8 mouse cellular contexts compared by ENCODE assay signal in the genomic region with DNA sequence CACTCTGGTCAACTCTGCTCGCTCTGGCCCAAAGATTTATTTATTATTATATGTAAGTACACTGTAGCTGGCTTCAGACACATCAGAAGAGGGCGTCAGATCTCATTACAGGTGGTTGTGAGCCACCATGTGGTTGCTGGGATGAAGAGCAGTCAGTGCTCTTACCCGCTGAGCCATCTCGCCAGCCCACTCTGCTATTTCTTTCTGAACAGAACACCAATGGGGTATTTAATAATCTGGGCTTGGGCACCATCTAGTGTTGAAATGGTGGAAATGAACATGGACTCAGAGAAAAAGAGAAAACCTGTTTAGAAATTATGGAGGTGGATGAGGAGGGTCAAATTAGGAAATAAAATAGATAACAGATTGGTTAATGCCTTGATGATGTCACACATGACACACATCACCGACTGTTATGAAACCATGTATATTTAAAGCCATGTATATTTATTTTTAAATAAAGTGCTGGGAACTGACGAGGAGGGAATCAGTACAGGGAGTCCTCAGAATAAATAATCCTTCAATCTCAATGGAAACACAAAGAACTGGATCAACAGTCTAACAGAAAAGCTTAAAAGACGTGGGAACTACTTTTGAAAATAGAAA. TPM values are rescaled to one million over a fixed set of nuclear protein-coding genes. Genes with fewer than 3 reads are reported as not detected.
DNase-seq lines count a peak whose midpoint lies in the region; TF ChIP-seq lines count a peak whose summit lies in the region.

No protein-coding gene starts in this region.

- peak; percentile 92 for TF ChIP-seq CTCF in left cerebral cortex, adult 2 months (IDR thresholded peaks at IDR 0.05)

- peak; percentile 43 to 63 for DNase-seq in urinary bladder, postnatal 36 days (ENCODE audit: low spot score in 2 of 2)
- no peak for DNase-seq in urinary bladder, postnatal 25 days (ENCODE audit: low spot score)
- peak; percentile 93 for DNase-seq in embryo, embryonic 10.5 days (ENCODE audit: low spot score)
- DNase-seq in gastrocnemius, postnatal 14 days: peak; percentile 62
- peak; percentile 88 for DNase-seq in induced T-regulatory cell, adult 2 months (ENCODE audit: low read depth)
- DNase-seq in left cerebral cortex, adult 2 months (ENCODE audit: extremely low spot score in 1 of 2, low spot score in 2 of 2): peak; percentile 59 to 77
- DNase-seq in lung, postnatal 4 days: peak; percentile 80 to 83
- peak; percentile 81 to 83 for DNase-seq in right cerebral cortex, adult 2 months (ENCODE audit: low spot score in 2 of 2)

- intact Hi-C loops in gastrocnemius, postnatal 14 days (cut with DNase I; ENCODE audit: low total_unique reads): no loop called here
- intact Hi-C loops in left cerebral cortex, adult 2 months (cut with DNase I): loop anchor here (1.0 to 2.0 kb wide), 3 partner anchors 93 to 344 kb away; no protein-coding TSS in a partner anchor

- H3K27ac ChIP-seq in left cerebral cortex, adult 2 months: no peak overlapping the region

- H3K4me3 ChIP-seq in left cerebral cortex, adult 2 months: no peak overlapping the region

RNA-seq across cellular contexts. Expression of gene Iqcb1, which starts 10.8 kb away (rescaled TPM):
- 1 to 10 TPM; 5.6 to 6.1 TPM for total RNA-seq in gastrocnemius, postnatal 14 days (2021)
- 10 to 100 TPM; 41.9 to 49.2 TPM for total RNA-seq in left cerebral cortex, adult 2 months (2021)

RNA-seq across cellular contexts. Expression of gene Slc15a2, which starts 32.7 kb away (rescaled TPM):
- 1 to 10 TPM in 1 of 2 experiments, under 1 TPM in 1; 0.78 to 3.1 TPM for total RNA-seq in gastrocnemius, postnatal 14 days (2021)
- 10 to 100 TPM; 36.5 to 40.2 TPM for total RNA-seq in left cerebral cortex, adult 2 months (2021)

RNA-seq across cellular contexts. Expression of gene Eaf2, which starts 57.4 kb away (rescaled TPM):
- total RNA-seq in gastrocnemius, postnatal 14 days (2021): under 1 TPM in 1 of 2 experiments, not detected in 1; 0.45 TPM
- total RNA-seq in left cerebral cortex, adult 2 months (2021): 1 to 10 TPM; 1.3 to 1.4 TPM

RNA-seq across cellular contexts. Expression of gene Golgb1, which starts 57.5 kb away (rescaled TPM):
- 10 to 100 TPM; 19.4 to 21.8 TPM for total RNA-seq in gastrocnemius, postnatal 14 days (2021)
- 10 to 100 TPM; 77.8 to 92.1 TPM for total RNA-seq in left cerebral cortex, adult 2 months (2021)

Comparison
In these comparisons a context has a peak if more than half of its experiments do, and no peak if none do; other contexts are left out.
1. RNA of gene Iqcb1, which starts 10.8 kb away (total RNA-seq): 41.9 to 49.2 TPM in left cerebral cortex, adult 2 months; 5.6 to 6.1 TPM in gastrocnemius, postnatal 14 days; every median in the first group is over 4 times any median in the second.
2. RNA of gene Slc15a2, which starts 32.7 kb away (total RNA-seq): 36.5 to 40.2 TPM in left cerebral cortex, adult 2 months; 0.78 to 3.1 TPM in gastrocnemius, postnatal 14 days; every median in the first group is over 4 times any median in the second.